8 mouse cellular contexts compared by ENCODE assay signal in genomic region chr2:157422854-157423705, GRCm38 (mm10). TPM values are rescaled to one million over a fixed set of nuclear protein-coding genes. Genes with fewer than 3 reads are reported as not detected.
DNase-seq lines count a peak whose midpoint lies in the region; ATAC-seq lines count a peak whose summit lies in the region.

No protein-coding gene starts in this region.

- H3K36me3 ChIP-seq in forebrain, embryonic 11.5 days (ENCODE audit: control insufficient read depth, insufficient read depth, low read length), result no peaks in the 10 kb centered on the region
- H3K36me3 ChIP-seq in liver, embryonic 12.5 days, result no peaks in the 10 kb centered on the region
- peaks cover 4% of the 10 kb centered on the region; the same call in 1 of the 2 replicates for H3K36me3 ChIP-seq in neural tube, embryonic 12.5 days

- peak; percentile 13; the same call in 1 of the 2 replicates for ATAC-seq in forebrain, embryonic 11.5 days (replicated peaks; ENCODE audit: low FRiP score)
- ATAC-seq in liver, embryonic 12.5 days, result peak; percentile 36; the same call in 1 of the 2 replicates
- ATAC-seq in neural tube, embryonic 12.5 days (ENCODE audit: low FRiP score, low read depth), result no peak

- peak overlapping the region; percentile 1; the same call in 1 of the 2 replicates for H3K27ac ChIP-seq in forebrain, embryonic 11.5 days (ENCODE audit: low read depth, low read length)
- peak overlapping the region; percentile 48; the same call in 1 of the 2 replicates for H3K27ac ChIP-seq in liver, embryonic 12.5 days
- H3K27ac ChIP-seq in neural tube, embryonic 12.5 days, result peak overlapping the region; percentile 15; the same call in 1 of the 2 replicates

- H3K9me3 ChIP-seq in forebrain, embryonic 11.5 days (ENCODE audit: control insufficient read depth, low read length), result no peaks in the 10 kb centered on the region
- H3K9me3 ChIP-seq in liver, embryonic 12.5 days (replicated peaks), result no peaks in the 10 kb centered on the region
- H3K9me3 ChIP-seq in neural tube, embryonic 12.5 days, result no peaks in the 10 kb centered on the region

- peak overlapping the region; percentile 89; the same call in 1 of the 2 replicates for H3K4me2 ChIP-seq in forebrain, embryonic 11.5 days (ENCODE audit: low read depth, low read length, severe bottlenecking)
- H3K4me2 ChIP-seq in liver, embryonic 12.5 days, result peak overlapping the region; percentile 73
- peak overlapping the region; percentile 90 for H3K4me2 ChIP-seq in neural tube, embryonic 12.5 days (replicated peaks)

- H3K9ac ChIP-seq in forebrain, embryonic 11.5 days (ENCODE audit: low read length), result peak overlapping the region; percentile 99
- H3K9ac ChIP-seq in liver, embryonic 12.5 days, result no peak overlapping the region; the same call in 1 of the 2 replicates
- peak overlapping the region; percentile 98 for H3K9ac ChIP-seq in neural tube, embryonic 12.5 days

- 45% methylated on average over 11 of the region's 11 CpGs for WGBS in forebrain, embryonic 11.5 days
- WGBS in liver, embryonic 12.5 days (ENCODE audit: insufficient replicate concordance), result 48% methylated on average over 11 of the region's 11 CpGs
- WGBS in neural tube, embryonic 12.5 days, result 36% methylated on average over 11 of the region's 11 CpGs

- H3K4me1 ChIP-seq in forebrain, embryonic 11.5 days (replicated peaks; ENCODE audit: control insufficient read depth, insufficient read depth, low read length), result peaks cover 21% of the 10 kb centered on the region
- peaks cover 36% of the 10 kb centered on the region for H3K4me1 ChIP-seq in liver, embryonic 12.5 days
- H3K4me1 ChIP-seq in neural tube, embryonic 12.5 days, result peaks cover 55% of the 10 kb centered on the region

- no peaks in the 10 kb centered on the region for H3K27me3 ChIP-seq in forebrain, embryonic 11.5 days (ENCODE audit: control insufficient read depth, insufficient read depth, low read length)
- peaks cover 58% of the 10 kb centered on the region for H3K27me3 ChIP-seq in liver, embryonic 12.5 days (replicated peaks)
- no peaks in the 10 kb centered on the region for H3K27me3 ChIP-seq in neural tube, embryonic 12.5 days (replicated peaks)

- H3K4me3 ChIP-seq in forebrain, embryonic 11.5 days (ENCODE audit: low read depth, low read length), result peak overlapping the region; percentile 92
- peak overlapping the region; percentile 63 for H3K4me3 ChIP-seq in liver, embryonic 12.5 days
- H3K4me3 ChIP-seq in neural tube, embryonic 12.5 days, result peak overlapping the region; percentile 88

- DNase-seq in gastrocnemius, postnatal 10 days, result peak; percentile 34
- no peak for DNase-seq in gastrocnemius, adult 18-20 months (ENCODE audit: low spot score)
- peak; percentile 65 for DNase-seq in forebrain, embryonic 11.5 days (ENCODE audit: low spot score)
- peak; percentile 18 for DNase-seq in induced T-regulatory cell, adult 2 months (ENCODE audit: low read depth)
- no peak for DNase-seq in cerebellum, postnatal 14 days
- no peak for DNase-seq in spleen, adult 12 weeks (ENCODE audit: low spot score)

RNA-seq across cellular contexts. Expression of gene Src, which starts 4.8 kb away (rescaled TPM):
- total RNA-seq in gastrocnemius, postnatal 10 days (2021), result 10 to 100 TPM in 1 of 2 experiments, 1 to 10 TPM in 1; 6.8 to 11.2 TPM
- 1 to 10 TPM; 2.8 to 3.0 TPM for total RNA-seq in gastrocnemius, adult 18-20 months (2021)
- polyA plus RNA-seq in forebrain, embryonic 11.5 days (2014; fragmentation: Nextera tagmentation; extraction: Ambion mirVana), result 20.3 and 23.2 TPM in 2 replicates
- 4.5 TPM in 2 replicates for polyA plus RNA-seq in liver, embryonic 12.5 days (2016; fragmentation: Nextera tagmentation; extraction: Ambion mirVana)
- 34.2 and 38.1 TPM in 2 replicates for polyA plus RNA-seq in neural tube, embryonic 12.5 days (2016; fragmentation: Nextera tagmentation; extraction: Ambion mirVana)

RNA-seq across cellular contexts. Expression of gene Manbal, which starts 55.7 kb away (rescaled TPM):
- 10 to 100 TPM; 30.1 to 32.2 TPM for total RNA-seq in gastrocnemius, postnatal 10 days (2021)
- total RNA-seq in gastrocnemius, adult 18-20 months (2021), result 10 to 100 TPM; 15.2 to 15.9 TPM
- 31.0 and 34.8 TPM in 2 replicates for polyA plus RNA-seq in forebrain, embryonic 11.5 days (2014; fragmentation: Nextera tagmentation; extraction: Ambion mirVana)
- polyA plus RNA-seq in liver, embryonic 12.5 days (2016; fragmentation: Nextera tagmentation; extraction: Ambion mirVana), result 26.6 and 28.0 TPM in 2 replicates
- 76.8 and 79.0 TPM in 2 replicates for polyA plus RNA-seq in neural tube, embryonic 12.5 days (2016; fragmentation: Nextera tagmentation; extraction: Ambion mirVana)

Comparison
In these comparisons a context has a peak if more than half of its experiments do, and no peak if none do; other contexts are left out.
1. DNase-seq: peak in gastrocnemius, postnatal 10 days (single experiment), forebrain, embryonic 11.5 days (single experiment) and induced T-regulatory cell, adult 2 months (single experiment); none in gastrocnemius, adult 18-20 months (single experiment), cerebellum, postnatal 14 days (0 of 2) and spleen, adult 12 weeks (single experiment).
2. Peak in every context shown above with its lines, with median percentiles within 50 percentile points of each other: H3K27ac ChIP-seq, H3K4me2 ChIP-seq and H3K4me3 ChIP-seq.